Mouse (Mus musculus) midbrain, embryonic 11.5 days (tissue): ENCODE data around the gene Paox. TPM values are rescaled to one million over a fixed set of nuclear protein-coding genes. Genes with fewer than 3 reads are reported as not detected.

Experiments
- ATAC-seq: fragments of 200-750 bp; cut with Nextera tagmentation; 2 replicates; pipeline ENCODE4 v1.8.0; 2017; ENCODE audit warnings: moderate TSS enrichment, moderate library complexity; ENCODE audit not compliant: low FRiP score
- DNase-seq: peaks from one replicate; pipeline ENCODE4 v3.0.0; 2015; ENCODE audit warnings: low spot score; ENCODE audit errors: missing footprints
- H3K27ac ChIP-seq: fragments of 300-500 bp; sonication (generic); 2 replicates; pipeline ENCODE4 v1.5.1; 2014; ENCODE audit warnings: low read depth, low read length
- H3K27me3 ChIP-seq: fragments of 300-500 bp; sonication (generic); 2 replicates; pipeline ENCODE4 v1.6.1; 2014; ENCODE audit warnings: mild to moderate bottlenecking, low read length, moderate library complexity, mixed read lengths; ENCODE audit not compliant: control insufficient read depth, insufficient read depth
- H3K36me3 ChIP-seq: fragments of 300-500 bp; sonication (generic); 2 replicates; pipeline ENCODE4 v1.6.1; 2014; ENCODE audit warnings: mild to moderate bottlenecking, low read length, moderate library complexity, mixed read lengths; ENCODE audit not compliant: control insufficient read depth, insufficient read depth
- H3K4me1 ChIP-seq: fragments of 300-500 bp; sonication (generic); 2 replicates; pipeline ENCODE4 v1.6.1; 2014; ENCODE audit warnings: low read length; ENCODE audit not compliant: control insufficient read depth, insufficient read depth
- H3K4me2 ChIP-seq: fragments of 300-500 bp; sonication (generic); 2 replicates; pipeline ENCODE4 v1.6.1; 2014; ENCODE audit warnings: mild to moderate bottlenecking, moderate library complexity
- H3K4me3 ChIP-seq: fragments of 300-500 bp; sonication (generic); 2 replicates; pipeline ENCODE4 v1.5.1; 2014; ENCODE audit warnings: low read depth, low read length
- H3K9ac ChIP-seq: fragments of 300-500 bp; sonication (generic); 2 replicates; pipeline ENCODE4 v1.6.1; 2014; ENCODE audit warnings: low read length
- H3K9me3 ChIP-seq: fragments of 300-500 bp; sonication (generic); 2 replicates; pipeline ENCODE4 v1.6.1; 2016; ENCODE audit warnings: low read length; ENCODE audit not compliant: control insufficient read depth
- WGBS: fragments of 180-500 bp; shearing (Covaris S2); extraction: QIAGEN DNeasy Blood & Tissue Kit; methylation state at CpG from one replicate; pipeline ENCODE4 v1.1.7; 2014; 5-methylcytosine and 5-hydroxymethylcytosine counted together
- polyA plus RNA-seq: library from polyadenylated mRNA; unstranded; fragments of >200 nt; fragmentation: Nextera tagmentation; extraction: Ambion mirVana; gene quantifications from 2 replicates; pipeline ENCODE4 v1.2.1, GENCODE M21; 2014

Paox gene
- polyA plus RNA-seq, 1 experiment from 2014 or later: 12.1 TPM

GRCm38 (mm10) chr7:140090601-140091000 lies 25.0 kb upstream of the Paox start:
- Histone ChIP-seq H3K27me3 (no peaks in the 10 kb centered on the region), H3K4me1 (no peaks in the 10 kb centered on the region), H3K27ac (no peak overlapping the region), H3K4me3 (no peak overlapping the region), H3K36me3 (no peaks in the 10 kb centered on the region), H3K9me3 (no peaks in the 10 kb centered on the region), H3K4me2 (no peak overlapping the region), H3K9ac (no peak overlapping the region)
- ATAC-seq (no peak), DNase-seq (no peak)
- WGBS: 79% methylated on average over 10 of the region's 10 CpGs

DNA sequence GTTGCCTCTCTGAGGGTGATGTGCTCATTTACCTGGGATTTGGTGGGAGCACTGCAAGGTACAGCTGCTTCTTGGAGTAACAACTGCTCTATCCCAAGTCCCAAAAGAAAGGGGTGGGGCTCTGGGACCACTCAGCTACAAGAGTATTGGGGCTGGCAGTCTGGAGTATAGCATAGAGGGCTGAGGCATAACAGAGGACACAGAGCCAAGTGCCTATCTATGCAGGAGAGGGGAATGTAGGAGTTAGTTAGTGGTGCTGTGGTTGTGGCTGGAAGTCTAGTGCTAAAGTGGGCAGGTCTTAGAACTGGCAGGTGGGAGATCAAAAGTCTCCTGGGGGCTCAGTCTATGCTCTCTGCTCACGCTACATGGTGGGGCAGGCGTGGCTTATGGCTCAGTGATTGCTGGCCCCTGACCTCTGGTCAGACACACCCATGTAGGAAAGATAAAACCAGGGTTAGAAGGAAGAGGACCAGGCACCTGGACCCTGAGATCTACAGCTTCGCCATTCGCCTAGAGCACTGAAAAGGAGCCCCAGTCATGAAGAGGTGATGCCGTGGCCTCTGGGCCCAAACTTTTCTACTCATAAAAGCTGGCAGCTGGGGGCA lies 22.6 kb upstream of the Paox start, which contains the start of gene Prap1:
Gene Prap1, plus strand, starts transcription at position 472 of the 605 bp plus-strand sequence.
- no peak within 1 kb of the TSS for H3K4me3 ChIP-seq
- no peak within 1 kb of the TSS for H3K27ac ChIP-seq
- no peak within 1 kb of the TSS for H3K9ac ChIP-seq
- no peaks in the 10 kb centered on the region for H3K27me3 ChIP-seq
- no peaks in the 10 kb centered on the region for H3K36me3 ChIP-seq
- H3K9me3 ChIP-seq: no peaks in the 10 kb centered on the region
- no peak for ATAC-seq
- DNase-seq: peak; percentile 6
- 68% methylated on average over 5 of the region's 5 CpGs for WGBS
- no peaks in the 10 kb centered on the region for H3K4me1 ChIP-seq
- no peak within 1 kb of the TSS for H3K4me2 ChIP-seq

DNA sequence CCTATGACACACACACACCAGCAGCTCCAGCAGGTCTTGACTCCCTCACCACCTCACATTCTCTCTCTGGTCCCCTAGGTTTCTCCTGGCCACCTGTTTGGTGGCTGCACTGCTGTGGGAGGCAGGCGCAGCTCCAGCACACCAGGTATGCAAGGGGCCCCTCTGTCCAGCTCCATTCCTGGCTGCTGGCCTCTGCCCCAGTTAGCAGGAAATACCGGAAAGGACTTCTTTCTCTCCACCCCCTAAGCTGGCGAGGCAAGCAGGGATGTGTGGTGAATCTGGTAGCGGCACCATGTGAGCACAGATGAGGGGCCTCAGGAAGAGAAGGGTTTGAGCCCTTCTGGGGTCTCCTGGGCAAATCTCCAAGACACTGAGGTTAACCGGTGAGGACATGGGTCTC lies 20.6 kb upstream of the Paox start:
- Histone ChIP-seq H3K9me3 (no peaks in the 10 kb centered on the region), H3K36me3 (no peaks in the 10 kb centered on the region), H3K4me1 (no peaks in the 10 kb centered on the region), H3K27ac (no peak overlapping the region), H3K9ac (no peak overlapping the region), H3K4me2 (no peak overlapping the region), H3K27me3 (no peaks in the 10 kb centered on the region), H3K4me3 (no peak overlapping the region)
- ATAC-seq (no peak), DNase-seq (peak; percentile 65)
- 76% methylated on average over 5 of the region's 5 CpGs for WGBS

DNA sequence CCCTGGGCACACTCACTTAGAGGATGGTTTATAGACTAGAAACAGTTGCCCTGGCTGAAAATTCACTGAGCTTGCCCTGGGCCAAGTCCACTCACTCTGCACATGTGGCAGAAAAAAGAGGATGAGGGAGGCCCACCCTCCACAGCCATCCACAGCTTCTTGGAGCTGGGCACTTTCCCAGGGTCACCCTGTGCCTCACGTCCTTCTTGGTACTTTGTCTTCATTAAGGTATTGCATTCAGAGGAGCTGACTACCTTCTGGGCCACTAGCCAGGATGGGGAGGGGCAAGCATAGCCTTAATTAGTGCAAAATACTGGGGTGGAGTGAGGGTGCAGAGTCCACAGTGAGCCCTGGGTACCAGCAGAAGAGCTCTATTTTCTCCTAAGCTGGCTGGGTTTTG lies 20.0 kb upstream of the Paox start:
- no peak for ATAC-seq
- Histone ChIP-seq H3K27ac (no peak overlapping the region), H3K4me2 (no peak overlapping the region), H3K4me3 (no peak overlapping the region), H3K9me3 (no peaks in the 10 kb centered on the region), H3K36me3 (no peaks in the 10 kb centered on the region), H3K4me1 (no peaks in the 10 kb centered on the region), H3K27me3 (no peaks in the 10 kb centered on the region), H3K9ac (no peak overlapping the region)
- WGBS: 71% methylated on average over 1 of the region's 1 CpGs
- DNase-seq: peak; percentile 59

DNA sequence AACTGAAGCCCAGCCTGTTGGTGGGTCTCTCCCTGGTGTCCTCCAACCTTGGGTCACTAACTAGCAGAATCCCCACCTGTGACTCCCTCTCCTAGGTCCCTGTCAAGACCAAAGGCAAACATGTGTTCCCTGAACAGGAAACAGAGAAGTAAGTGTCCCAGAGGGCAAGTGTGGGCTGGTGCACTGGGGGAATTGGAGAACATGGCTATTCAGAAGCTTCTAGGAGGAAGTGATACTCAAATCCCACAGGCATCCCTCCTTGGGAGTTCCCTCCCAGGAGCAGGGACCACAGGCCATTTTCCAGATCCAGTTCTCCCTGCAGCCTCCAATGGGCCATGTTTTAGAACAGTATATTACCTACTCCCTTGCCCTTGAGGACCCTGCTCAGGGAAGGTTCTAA lies 19.5 kb upstream of the Paox start:
- H3K4me1 ChIP-seq: no peaks in the 10 kb centered on the region
- DNase-seq: no peak
- H3K27ac ChIP-seq: no peak overlapping the region
- no peak overlapping the region for H3K9ac ChIP-seq
- no peaks in the 10 kb centered on the region for H3K36me3 ChIP-seq
- no peak overlapping the region for H3K4me3 ChIP-seq
- H3K9me3 ChIP-seq: no peaks in the 10 kb centered on the region
- H3K4me2 ChIP-seq: no peak overlapping the region
- H3K27me3 ChIP-seq: no peaks in the 10 kb centered on the region
- no peak for ATAC-seq

DNA sequence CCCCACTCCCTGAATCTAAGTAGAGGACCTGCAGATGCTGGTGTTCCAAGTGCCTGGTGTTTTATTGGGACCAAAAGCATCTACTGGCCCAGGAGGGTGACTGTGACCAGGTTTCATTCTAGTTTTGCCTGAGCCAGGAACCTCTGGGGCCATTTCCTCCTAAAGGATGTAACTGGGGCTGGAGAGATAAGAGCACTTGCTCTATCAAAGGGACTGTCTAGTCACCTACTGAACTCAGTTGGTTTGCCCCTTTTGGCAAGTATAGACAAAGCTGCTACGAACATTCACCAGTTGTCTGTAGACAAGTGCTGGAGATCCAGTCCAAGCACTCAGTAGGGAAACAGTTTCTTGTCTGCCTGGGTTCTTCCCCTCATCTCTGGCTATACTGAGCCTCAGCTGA lies 17.1 kb upstream of the Paox start:
- 89% methylated on average over 1 of the region's 1 CpGs for WGBS

DNA sequence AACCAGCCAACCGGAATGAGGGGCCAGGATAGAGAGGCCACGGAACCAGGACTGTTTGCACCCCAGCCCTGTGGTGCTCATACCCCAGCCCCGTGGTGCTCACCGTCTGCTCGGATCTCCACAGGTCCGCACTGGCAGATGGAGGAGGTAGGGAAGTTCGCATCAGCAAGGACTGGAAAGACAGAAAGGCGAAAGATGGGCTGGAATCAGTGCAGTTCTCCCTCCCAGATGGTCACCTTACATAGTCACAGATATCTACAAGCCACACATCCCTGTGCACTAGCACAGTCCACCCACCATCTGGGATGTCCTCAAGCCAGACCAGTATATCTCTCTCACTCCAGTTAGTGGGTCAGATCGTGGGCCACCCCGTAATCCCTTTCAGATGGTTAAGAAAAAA lies 14.1 kb upstream of the Paox start:
- peaks cover 2% of the 10 kb centered on the region for H3K36me3 ChIP-seq
- H3K9ac ChIP-seq: peak overlapping the region; percentile 50; the same call in 1 of the 2 replicates
- H3K9me3 ChIP-seq: no peaks in the 10 kb centered on the region
- WGBS: 77% methylated on average over 10 of the region's 10 CpGs
- peak; percentile 38 for ATAC-seq
- peaks cover 4% of the 10 kb centered on the region; the same call in 1 of the 2 replicates for H3K4me1 ChIP-seq
- DNase-seq: peak; percentile 78
- H3K27me3 ChIP-seq: no peaks in the 10 kb centered on the region
- H3K4me2 ChIP-seq: peak overlapping the region; percentile 58
- H3K4me3 ChIP-seq: peak overlapping the region; percentile 26; the same call in 1 of the 2 replicates
- no peak overlapping the region for H3K27ac ChIP-seq

More for the DNA sequence above, 17.1 kb upstream of the Paox start:
- DNase-seq (peak; percentile 26), ATAC-seq (no peak)
- Histone ChIP-seq H3K9me3 (no peaks in the 10 kb centered on the region), H3K4me3 (no peak overlapping the region), H3K9ac (no peak overlapping the region), H3K27ac (no peak overlapping the region), H3K4me1 (peaks cover 4% of the 10 kb centered on the region; the same call in 1 of the 2 replicates), H3K27me3 (no peaks in the 10 kb centered on the region), H3K4me2 (no peak overlapping the region), H3K36me3 (no peaks in the 10 kb centered on the region)

DNA sequence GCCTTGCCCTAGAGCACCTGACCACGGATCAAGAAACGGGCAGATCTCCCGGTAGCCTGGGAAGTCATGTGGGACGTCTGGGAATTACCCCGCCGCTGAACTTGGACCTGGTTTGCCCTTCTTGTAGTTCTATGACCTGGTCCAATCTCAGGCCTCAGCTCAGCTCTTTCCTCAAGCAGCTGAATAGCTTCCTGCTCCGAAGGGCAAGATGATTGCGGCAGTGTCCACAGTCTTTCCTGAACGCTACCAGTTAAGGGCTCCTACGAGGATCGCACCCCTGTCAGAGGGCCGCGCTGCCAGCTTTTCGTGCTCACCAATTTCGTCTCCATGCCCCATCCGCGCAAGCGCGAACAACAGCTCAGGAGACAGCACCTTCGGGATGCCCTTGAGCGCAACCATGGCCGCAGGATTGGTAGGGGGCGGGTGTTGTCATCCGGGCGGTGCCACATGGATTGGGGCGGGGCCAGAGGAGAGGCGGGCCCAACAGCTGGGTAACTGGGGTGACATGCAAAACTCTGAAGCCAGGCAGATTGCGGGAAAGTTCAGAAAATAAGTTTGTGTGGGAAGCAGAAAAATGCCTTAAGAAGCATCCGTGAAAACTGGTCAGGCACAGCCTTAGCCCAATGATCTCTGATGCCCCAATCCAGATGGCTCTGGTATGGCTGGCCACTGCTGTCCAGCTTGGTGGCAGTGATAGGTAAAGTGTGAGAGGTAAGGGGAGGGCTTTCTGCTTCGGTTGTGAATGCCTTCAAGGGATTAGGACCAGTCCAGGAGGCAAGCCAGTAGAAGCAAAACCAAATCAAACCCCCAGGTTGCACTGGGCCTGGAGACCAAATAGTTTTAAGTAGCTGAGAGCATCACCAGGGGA lies 13.4 kb upstream of the Paox start, which contains the start of gene Fuom:
Gene Fuom, minus strand, starts transcription at position 449 of the 868 bp plus-strand sequence.
- Histone ChIP-seq H3K4me3 (peak within 1 kb of the TSS; percentile 26), H3K9me3 (no peaks in the 10 kb centered on the region), H3K4me1 (peaks cover 4% of the 10 kb centered on the region; the same call in 1 of the 2 replicates), H3K9ac (peak within 1 kb of the TSS; percentile 50), H3K27me3 (no peaks in the 10 kb centered on the region), H3K27ac (no peak within 1 kb of the TSS), H3K4me2 (peak within 1 kb of the TSS; percentile 58), H3K36me3 (peaks cover 2% of the 10 kb centered on the region)
- 2% methylated on average over 30 of the region's 30 CpGs for WGBS
- DNase-seq: peak; percentile 96
- ATAC-seq: peak; percentile 91

DNA sequence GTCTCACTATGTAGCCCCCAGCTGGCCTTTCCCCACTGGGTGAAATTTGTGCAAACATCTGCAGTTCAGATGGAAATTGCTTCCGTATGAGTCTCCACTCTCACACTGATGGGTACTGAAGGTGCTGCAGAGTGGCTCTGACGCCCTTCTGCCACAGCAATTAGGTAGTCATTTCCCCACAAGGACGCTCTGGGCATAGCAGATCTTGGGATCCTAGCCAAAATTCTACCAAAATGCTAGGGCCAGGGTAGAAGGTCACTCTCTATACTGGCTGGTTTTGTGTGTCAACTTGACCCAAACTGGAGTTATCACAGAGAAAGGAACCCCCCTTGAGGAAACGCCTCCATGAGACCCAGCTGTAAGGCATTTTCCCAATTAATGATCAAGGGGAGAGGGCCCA lies 11.6 kb upstream of the Paox start:
- Histone ChIP-seq H3K4me2 (no peak overlapping the region), H3K4me3 (no peak overlapping the region), H3K27ac (no peak overlapping the region), H3K27me3 (no peaks in the 10 kb centered on the region), H3K36me3 (peaks cover 2% of the 10 kb centered on the region), H3K4me1 (peaks cover 4% of the 10 kb centered on the region; the same call in 1 of the 2 replicates), H3K9ac (no peak overlapping the region), H3K9me3 (no peaks in the 10 kb centered on the region)
- DNase-seq (peak; percentile 49), ATAC-seq (no peak)
- WGBS: 84% methylated on average over 4 of the region's 4 CpGs
